Mouse (Mus musculus) myocyte (in vitro differentiated cells): ENCODE measurements at regions not wholly inside any gene's neighbourhood (a gene's known extent, or its start where the extent isn't known, plus 50 kb on each side); places are given as distances from the start of the nearest gene placed in this dataset.
A peak's percentile ranks its signal among the peaks of the same experiment; 100 is the strongest.

ENCODE experiments used
- H3K27me3 ChIP-seq: one replicate; pipeline ENCODE4 v1.6.1; 2011; ENCODE audit not compliant: control insufficient read depth, insufficient read depth, insufficient read length
- H3K36me3 ChIP-seq: one replicate; pipeline ENCODE4 v1.6.1; 2011; ENCODE audit not compliant: control insufficient read depth, insufficient read depth
- H3K4me2 ChIP-seq: one replicate; pipeline ENCODE4 v1.6.1; 2011; ENCODE audit warnings: low read depth, control low read depth
- H3K4me3 ChIP-seq: one replicate; pipeline ENCODE4 v1.5.1; 2011; ENCODE audit warnings: mild to moderate bottlenecking, control low read depth, moderate library complexity
- H3K79me2 ChIP-seq: one replicate; pipeline ENCODE4 v1.6.1; 2011; ENCODE audit not compliant: control insufficient read depth, insufficient read depth
- H3ac ChIP-seq: one replicate; pipeline ENCODE4 v1.6.1; 2011; ENCODE audit not compliant: control insufficient read depth, insufficient read length
- CEBPB ChIP-seq: IDR thresholded peaks from 2 replicates; pipeline ENCODE4 v1.6.1; 2011; ENCODE audit warnings: mild to moderate bottlenecking, moderate library complexity; ENCODE audit not compliant: poor library complexity, insufficient read depth, severe bottlenecking
- E2F4 ChIP-seq: IDR thresholded peaks from one replicate; pipeline ENCODE4 v1.6.1; 2011; ENCODE audit warnings: mild to moderate bottlenecking, control low read depth, moderate library complexity; ENCODE audit not compliant: insufficient read depth
- MAX ChIP-seq: IDR thresholded peaks from one replicate; pipeline ENCODE4 v1.6.1; 2011; ENCODE audit warnings: low read depth, mild to moderate bottlenecking, control low read depth
- MYOD1 ChIP-seq, 3 experiments: IDR thresholded peaks; one replicate each; pipeline ENCODE4 v1.6.1; 2011; ENCODE audit warnings: control low read depth in 2 of 3, low read depth in 2 of 3, mild to moderate bottlenecking in 2 of 3, moderate library complexity in 1 of 3; ENCODE audit not compliant: insufficient read length in 2 of 3, control insufficient read depth in 1 of 3
- MYOG ChIP-seq, 3 experiments: IDR thresholded peaks; one replicate each; pipeline ENCODE4 v1.6.1; 2011; ENCODE audit warnings: control low read depth in 2 of 3, low read depth in 2 of 3, mild to moderate bottlenecking in 2 of 3; ENCODE audit not compliant: insufficient read length in 2 of 3, control insufficient read depth in 1 of 3, insufficient read depth in 1 of 3
- POLR2AphosphoS2 ChIP-seq: IDR thresholded peaks from one replicate; pipeline ENCODE4 v1.6.1; 2011; ENCODE audit warnings: low read depth, control low read depth; ENCODE audit not compliant: insufficient read length
- REST ChIP-seq: IDR thresholded peaks from one replicate; pipeline ENCODE4 v1.6.1; 2011; ENCODE audit warnings: mild to moderate bottlenecking, control low read depth, moderate library complexity; ENCODE audit not compliant: insufficient read depth, insufficient read length
- SRF ChIP-seq: IDR thresholded peaks from one replicate; pipeline ENCODE4 v1.6.1; 2011; ENCODE audit warnings: low read depth; ENCODE audit not compliant: control insufficient read depth, insufficient read length
- TCF12 ChIP-seq: IDR thresholded peaks from one replicate; pipeline ENCODE4 v1.6.1; 2011; ENCODE audit warnings: mild to moderate bottlenecking, control low read depth; ENCODE audit not compliant: poor library complexity, insufficient read depth, severe bottlenecking
- TCF3 ChIP-seq: IDR thresholded peaks from one replicate; pipeline ENCODE4 v1.6.1; 2011; ENCODE audit warnings: low read depth, control low read depth; ENCODE audit not compliant: insufficient read length
- USF1 ChIP-seq: IDR thresholded peaks from one replicate; pipeline ENCODE4 v1.6.1; 2011; ENCODE audit warnings: low read depth, mild to moderate bottlenecking, control low read depth, moderate library complexity

- Histone ChIP-seq H3K27me3 (no peaks in the 10 kb centered on the region), H3K4me2 (peak overlapping the region; percentile 48), H3ac (no peak overlapping the region), H3K79me2 (no peaks in the 10 kb centered on the region), H3K4me3 (no peak overlapping the region), H3K36me3 (no peaks in the 10 kb centered on the region)
- TF ChIP-seq MAX, result no peak
- TF ChIP-seq MYOD1 (IDR thresholded peaks at IDR 0.05; ENCODE audit: control insufficient read depth in 1 of 3, insufficient read length in 2 of 3, low read depth in 2 of 3), result no peak
Measured at GRCm38 (mm10) chr4:9103958-9104357, 865.1 kb upstream of the Car8 start.

DNA sequence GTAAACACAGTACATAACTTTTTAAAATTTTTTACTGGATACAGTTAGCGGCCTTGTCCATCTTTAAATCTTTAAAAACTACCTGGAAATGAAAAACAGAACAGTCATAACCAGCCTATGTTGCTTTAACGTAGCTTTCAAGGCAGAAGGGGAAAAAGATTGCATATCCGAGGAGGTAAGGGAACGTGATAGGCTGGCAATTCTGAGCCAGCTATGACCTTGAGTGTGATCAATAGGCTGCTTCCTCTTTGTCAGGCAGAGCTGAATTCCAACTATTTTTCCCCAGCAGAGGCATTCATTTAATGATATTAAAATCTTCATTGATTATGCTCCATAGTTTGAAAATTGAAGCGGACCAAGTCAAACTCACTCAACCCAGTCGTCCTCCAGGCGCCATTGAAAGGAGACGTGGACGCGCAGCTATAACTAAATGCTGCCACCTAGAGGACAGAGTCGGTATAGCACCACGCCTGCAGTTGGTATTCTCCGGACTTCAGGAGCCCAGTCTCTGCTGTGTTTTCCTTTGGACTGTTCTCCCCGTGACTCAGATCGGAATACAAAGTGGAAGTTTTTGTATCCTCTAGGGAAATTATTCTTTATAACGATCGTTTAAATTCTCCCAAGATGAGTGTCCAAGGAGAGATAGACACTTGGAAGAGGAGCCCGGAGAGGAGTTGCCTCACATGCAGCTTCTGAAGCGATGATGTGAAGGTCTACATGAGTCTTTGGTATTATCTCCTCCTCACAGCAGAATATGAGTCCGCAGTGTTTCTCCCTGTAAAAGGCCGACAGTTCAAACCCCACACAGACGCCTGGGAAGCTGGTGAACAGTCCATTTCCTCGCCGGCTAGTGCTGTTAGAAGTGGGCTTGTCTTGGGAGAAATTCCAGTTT, 858.2 kb upstream of the Car8 start:
- H3K27me3 ChIP-seq, result no peaks in the 10 kb centered on the region
- H3K36me3 ChIP-seq, result no peaks in the 10 kb centered on the region
- H3K4me2 ChIP-seq, result peak overlapping the region; percentile 40
- no peak overlapping the region for H3ac ChIP-seq
- TF ChIP-seq MYOD1 (IDR thresholded peaks at IDR 0.05; ENCODE audit: control insufficient read depth in 1 of 3, insufficient read length in 2 of 3, low read depth in 2 of 3) (no peak), MYOG (IDR thresholded peaks at IDR 0.05; ENCODE audit: control insufficient read depth in 1 of 3, insufficient read depth in 1 of 3, insufficient read length in 2 of 3, low read depth in 2 of 3) (no peak), CEBPB (no peak), MAX (no peak), E2F4 (no peak), USF1 (no peak), POLR2AphosphoS2 (no peak), TCF12 (no peak), TCF3 (no peak)
- no peak overlapping the region for H3K4me3 ChIP-seq
- no peaks in the 10 kb centered on the region for H3K79me2 ChIP-seq

GRCm38 (mm10) chr4:9096274-9096673, 857.4 kb upstream of the Car8 start:
- Histone ChIP-seq H3K36me3 (no peaks in the 10 kb centered on the region), H3K4me2 (peak overlapping the region; percentile 10), H3K27me3 (no peaks in the 10 kb centered on the region), H3ac (no peak overlapping the region), H3K79me2 (no peaks in the 10 kb centered on the region), H3K4me3 (no peak overlapping the region)
- TF ChIP-seq SRF (no peak), USF1 (no peak), TCF12 (no peak), MYOG (IDR thresholded peaks at IDR 0.05; ENCODE audit: control insufficient read depth in 1 of 3, insufficient read depth in 1 of 3, insufficient read length in 2 of 3, low read depth in 2 of 3) (no peak), E2F4 (no peak), REST (no peak), POLR2AphosphoS2 (no peak), CEBPB (no peak), MAX (no peak)

- Histone ChIP-seq H3K4me2 (peak overlapping the region; percentile 10), H3ac (no peak overlapping the region), H3K36me3 (no peaks in the 10 kb centered on the region), H3K79me2 (no peaks in the 10 kb centered on the region), H3K27me3 (no peaks in the 10 kb centered on the region), H3K4me3 (no peak overlapping the region)
- TF ChIP-seq MAX (no peak), USF1 (no peak), CEBPB (0 out of 2 replicates have a peak, but pooled peaks have one; percentile 25), MYOD1 (IDR thresholded peaks at IDR 0.05; ENCODE audit: control insufficient read depth in 1 of 3, insufficient read length in 2 of 3, low read depth in 2 of 3) (peak; percentile 15 to 64 (median 60)), SRF (no peak), MYOG (IDR thresholded peaks at IDR 0.05; ENCODE audit: control insufficient read depth in 1 of 3, insufficient read depth in 1 of 3, insufficient read length in 2 of 3, low read depth in 2 of 3) (peak in 2 of 3 experiments; percentile 13 to 66), POLR2AphosphoS2 (no peak)
Measured at GRCm38 (mm10) chr4:9095646-9096045, 856.8 kb upstream of the Car8 start.

- no peaks in the 10 kb centered on the region for H3K27me3 ChIP-seq
- no peak overlapping the region for H3K4me2 ChIP-seq
- H3K4me3 ChIP-seq, result no peak overlapping the region
- H3K36me3 ChIP-seq, result no peaks in the 10 kb centered on the region
- no peak overlapping the region for H3ac ChIP-seq
- TF ChIP-seq E2F4, result no peak
- no peak for TF ChIP-seq TCF3
- TF ChIP-seq MAX, result no peak
- TF ChIP-seq MYOG (IDR thresholded peaks at IDR 0.05; ENCODE audit: control insufficient read depth in 1 of 3, insufficient read depth in 1 of 3, insufficient read length in 2 of 3, low read depth in 2 of 3), result peak in 1 of 3 experiments; percentile 45
- TF ChIP-seq MYOD1 (IDR thresholded peaks at IDR 0.05; ENCODE audit: control insufficient read depth in 1 of 3, insufficient read length in 2 of 3, low read depth in 2 of 3), result no peak
- no peaks in the 10 kb centered on the region for H3K79me2 ChIP-seq
Measured at GRCm38 (mm10) chr4:9094522-9094921, 855.7 kb upstream of the Car8 start.
